Mouse (Mus musculus): ENCODE results near the gene Crocc2. TPM values are rescaled to one million over a fixed set of nuclear protein-coding genes. Genes with fewer than 3 reads are reported as not detected.

The Crocc2 gene
- polyA plus RNA-seq, 1 experiment from 2014 or later = 0.23 TPM

DNA sequence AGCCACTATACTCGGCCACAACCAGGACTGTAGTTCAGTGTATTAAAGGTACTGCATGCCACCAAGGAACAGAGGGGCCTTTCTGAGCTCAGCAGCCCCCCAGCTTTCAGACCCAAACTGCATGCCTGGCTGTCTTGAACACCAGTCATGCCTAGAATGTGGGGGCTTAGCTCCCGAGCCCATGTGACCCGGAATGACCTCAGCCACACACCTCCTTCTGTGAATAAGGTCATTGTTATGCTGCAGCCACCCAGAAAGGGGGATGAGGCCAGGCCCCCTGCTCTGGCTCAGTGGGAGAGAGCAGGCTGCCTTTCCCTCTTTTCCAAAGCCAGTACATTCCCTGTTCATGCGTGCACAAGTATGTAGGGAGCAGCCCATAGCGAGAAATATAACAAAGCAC lies 46.1 kb downstream of the Crocc2 start:
- Histone ChIP-seq H3K4me1 (ENCODE audit: control insufficient read depth, insufficient read depth, low read length) (peaks cover 26% of the 10 kb centered on the region), H3K9ac (replicated peaks; ENCODE audit: low read depth, low read length) (no peak overlapping the region), H3K4me2 (replicated peaks; ENCODE audit: low read depth, low read length) (no peak overlapping the region), H3K4me3 (ENCODE audit: low read depth, low read length) (no peak overlapping the region), H3K36me3 (ENCODE audit: control insufficient read depth, insufficient read depth, low read length) (no peaks in the 10 kb centered on the region), H3K27me3 (ENCODE audit: control insufficient read depth, insufficient read depth, low read length) (no peaks in the 10 kb centered on the region), H3K9me3 (ENCODE audit: control insufficient read depth, low read depth, low read length) (no peaks in the 10 kb centered on the region), H3K27ac (ENCODE audit: low read length) (no peak overlapping the region)
- 61% methylated on average over 5 of the region's 5 CpGs for WGBS
- ATAC-seq (ENCODE audit: insufficient number of reproducible peaks, insufficient read depth, low FRiP score, low read depth) = no peak

DNA sequence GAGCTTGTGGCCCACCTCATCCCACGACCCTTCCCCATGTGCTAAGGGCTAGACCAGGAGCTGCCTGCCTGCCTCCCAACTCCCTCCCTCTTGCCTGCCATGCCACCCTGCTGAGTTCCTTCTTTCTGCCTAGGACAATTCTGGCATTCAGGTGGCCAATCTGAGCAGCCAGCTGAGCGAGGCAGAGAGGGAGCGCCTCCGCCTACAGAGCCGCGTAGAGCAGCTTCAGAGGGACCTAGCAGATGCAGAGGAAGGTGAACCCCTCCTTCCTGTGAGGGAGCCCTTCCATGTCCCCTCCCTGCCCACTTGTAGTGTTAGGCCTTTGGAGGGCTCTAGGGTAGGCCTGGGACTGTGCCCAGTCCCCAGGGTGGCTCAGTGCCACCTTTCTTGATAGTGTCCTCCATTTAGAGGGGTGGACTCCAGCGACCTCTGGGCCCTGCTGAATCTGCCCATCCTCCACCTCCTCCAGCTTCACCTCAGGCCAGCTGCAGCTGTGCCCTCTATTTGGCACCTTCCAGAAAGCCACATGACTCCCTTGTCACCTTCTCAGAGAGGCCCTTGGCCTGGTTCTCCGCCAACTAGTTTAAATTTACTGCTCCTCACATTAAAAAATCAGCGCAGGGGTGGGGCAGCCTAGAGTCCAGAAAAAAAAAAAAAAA lies 48.4 kb downstream of the Crocc2 start:
- Histone ChIP-seq H3K9me3 (ENCODE audit: control insufficient read depth, low read depth, low read length) (no peaks in the 10 kb centered on the region), H3K27ac (ENCODE audit: low read length) (no peak overlapping the region), H3K9ac (replicated peaks; ENCODE audit: low read depth, low read length) (no peak overlapping the region), H3K36me3 (ENCODE audit: control insufficient read depth, insufficient read depth, low read length) (no peaks in the 10 kb centered on the region), H3K4me3 (ENCODE audit: low read depth, low read length) (no peak overlapping the region), H3K4me2 (replicated peaks; ENCODE audit: low read depth, low read length) (no peak overlapping the region), H3K4me1 (ENCODE audit: control insufficient read depth, insufficient read depth, low read length) (peaks cover 4% of the 10 kb centered on the region; the same call in 1 of the 2 replicates), H3K27me3 (ENCODE audit: control insufficient read depth, insufficient read depth, low read length) (no peaks in the 10 kb centered on the region)
- ATAC-seq (ENCODE audit: insufficient number of reproducible peaks, insufficient read depth, low FRiP score, low read depth) = no peak
- WGBS = 79% methylated on average over 9 of the region's 9 CpGs

GRCm38 (mm10) chr1:93217530-93217929 lies 49.0 kb downstream of the Crocc2 start:
- no peaks in the 10 kb centered on the region for H3K27me3 ChIP-seq (ENCODE audit: control insufficient read depth, insufficient read depth, low read length)
- H3K4me2 ChIP-seq (replicated peaks; ENCODE audit: low read depth, low read length) = no peak overlapping the region
- 63% methylated on average over 7 of the region's 7 CpGs for WGBS
- H3K9ac ChIP-seq (replicated peaks; ENCODE audit: low read depth, low read length) = no peak overlapping the region
- H3K36me3 ChIP-seq (ENCODE audit: control insufficient read depth, insufficient read depth, low read length) = no peaks in the 10 kb centered on the region
- no peaks in the 10 kb centered on the region for H3K9me3 ChIP-seq (ENCODE audit: control insufficient read depth, low read depth, low read length)
- no peak overlapping the region for H3K27ac ChIP-seq (ENCODE audit: low read length)
- no peaks in the 10 kb centered on the region for H3K4me1 ChIP-seq (ENCODE audit: control insufficient read depth, insufficient read depth, low read length)
- no peak for ATAC-seq (ENCODE audit: insufficient number of reproducible peaks, insufficient read depth, low FRiP score, low read depth)
- H3K4me3 ChIP-seq (ENCODE audit: low read depth, low read length) = no peak overlapping the region

GRCm38 (mm10) chr1:93220776-93221175 lies 52.3 kb downstream of the Crocc2 start:
- no peak overlapping the region for H3K9ac ChIP-seq (replicated peaks; ENCODE audit: low read depth, low read length)
- H3K4me3 ChIP-seq (ENCODE audit: low read depth, low read length) = no peak overlapping the region
- no peak overlapping the region for H3K4me2 ChIP-seq (replicated peaks; ENCODE audit: low read depth, low read length)
- ATAC-seq (ENCODE audit: insufficient number of reproducible peaks, insufficient read depth, low FRiP score, low read depth) = no peak
- no peak overlapping the region for H3K27ac ChIP-seq (ENCODE audit: low read length)
- no peaks in the 10 kb centered on the region for H3K27me3 ChIP-seq (ENCODE audit: control insufficient read depth, insufficient read depth, low read length)
- H3K9me3 ChIP-seq (ENCODE audit: control insufficient read depth, low read depth, low read length) = no peaks in the 10 kb centered on the region
- H3K36me3 ChIP-seq (ENCODE audit: control insufficient read depth, insufficient read depth, low read length) = no peaks in the 10 kb centered on the region
- 75% methylated on average over 7 of the region's 7 CpGs for WGBS
- H3K4me1 ChIP-seq (ENCODE audit: control insufficient read depth, insufficient read depth, low read length) = 0 out of 2 replicates have a peak, but pooled peaks cover 7% of the 10 kb centered on the region

DNA sequence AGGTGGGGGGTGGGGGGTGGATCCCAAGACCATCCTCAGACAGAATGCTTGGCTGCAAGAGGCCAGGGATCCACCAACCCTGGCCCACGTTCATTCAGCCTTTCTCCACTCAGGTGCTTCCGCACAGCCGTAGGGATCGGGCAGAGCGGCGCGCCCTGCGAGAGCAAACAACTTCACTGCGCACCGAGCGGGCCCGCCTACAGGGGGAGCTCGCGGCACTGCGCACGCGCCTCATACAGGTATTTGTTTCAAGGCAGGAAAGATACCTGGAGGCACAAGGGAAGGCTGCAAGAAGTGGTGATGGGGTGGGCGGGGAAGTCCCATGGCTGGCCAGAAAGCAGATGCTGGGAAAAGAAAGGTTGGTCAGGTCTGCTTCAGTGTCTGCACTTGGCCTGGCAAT lies 55.4 kb downstream of the Crocc2 start:
- Histone ChIP-seq H3K4me1 (ENCODE audit: control insufficient read depth, insufficient read depth, low read length) (0 out of 2 replicates have a peak, but pooled peaks cover 7% of the 10 kb centered on the region), H3K9ac (replicated peaks; ENCODE audit: low read depth, low read length) (no peak overlapping the region), H3K9me3 (ENCODE audit: control insufficient read depth, low read depth, low read length) (no peaks in the 10 kb centered on the region), H3K4me3 (ENCODE audit: low read depth, low read length) (no peak overlapping the region), H3K4me2 (replicated peaks; ENCODE audit: low read depth, low read length) (no peak overlapping the region), H3K27ac (ENCODE audit: low read length) (no peak overlapping the region), H3K27me3 (ENCODE audit: control insufficient read depth, insufficient read depth, low read length) (no peaks in the 10 kb centered on the region), H3K36me3 (ENCODE audit: control insufficient read depth, insufficient read depth, low read length) (no peaks in the 10 kb centered on the region)
- 17% methylated on average over 18 of the region's 18 CpGs for WGBS
- peak; percentile 48 for ATAC-seq (ENCODE audit: insufficient number of reproducible peaks, insufficient read depth, low FRiP score, low read depth)

- Histone ChIP-seq H3K9ac (replicated peaks; ENCODE audit: low read depth, low read length) (no peak overlapping the region), H3K4me2 (replicated peaks; ENCODE audit: low read depth, low read length) (no peak overlapping the region), H3K36me3 (ENCODE audit: control insufficient read depth, insufficient read depth, low read length) (no peaks in the 10 kb centered on the region), H3K4me3 (ENCODE audit: low read depth, low read length) (no peak overlapping the region), H3K27ac (ENCODE audit: low read length) (no peak overlapping the region), H3K4me1 (ENCODE audit: control insufficient read depth, insufficient read depth, low read length) (0 out of 2 replicates have a peak, but pooled peaks cover 7% of the 10 kb centered on the region), H3K27me3 (ENCODE audit: control insufficient read depth, insufficient read depth, low read length) (no peaks in the 10 kb centered on the region), H3K9me3 (ENCODE audit: control insufficient read depth, low read depth, low read length) (no peaks in the 10 kb centered on the region)
- no peak for ATAC-seq (ENCODE audit: insufficient number of reproducible peaks, insufficient read depth, low FRiP score, low read depth)
- 33% methylated on average over 4 of the region's 4 CpGs for WGBS
Observed at GRCm38 (mm10) chr1:93225226-93225625, 56.7 kb downstream of the Crocc2 start.

GRCm38 (mm10) chr1:93225731-93226520 lies 57.4 kb downstream of the Crocc2 start:
- no peak overlapping the region for H3K9ac ChIP-seq (replicated peaks; ENCODE audit: low read depth, low read length)
- no peak overlapping the region for H3K27ac ChIP-seq (ENCODE audit: low read length)
- H3K36me3 ChIP-seq (ENCODE audit: control insufficient read depth, insufficient read depth, low read length) = no peaks in the 10 kb centered on the region
- no peak overlapping the region for H3K4me2 ChIP-seq (replicated peaks; ENCODE audit: low read depth, low read length)
- no peak for ATAC-seq (ENCODE audit: insufficient number of reproducible peaks, insufficient read depth, low FRiP score, low read depth)
- WGBS = 82% methylated on average over 5 of the region's 5 CpGs
- H3K4me3 ChIP-seq (ENCODE audit: low read depth, low read length) = no peak overlapping the region
- 0 out of 2 replicates have a peak, but pooled peaks cover 7% of the 10 kb centered on the region for H3K4me1 ChIP-seq (ENCODE audit: control insufficient read depth, insufficient read depth, low read length)
- no peaks in the 10 kb centered on the region for H3K9me3 ChIP-seq (ENCODE audit: control insufficient read depth, low read depth, low read length)
- H3K27me3 ChIP-seq (ENCODE audit: control insufficient read depth, insufficient read depth, low read length) = no peaks in the 10 kb centered on the region

- Histone ChIP-seq H3K27ac (ENCODE audit: low read length) (no peak overlapping the region), H3K9me3 (ENCODE audit: control insufficient read depth, low read depth, low read length) (no peaks in the 10 kb centered on the region), H3K4me3 (ENCODE audit: low read depth, low read length) (no peak overlapping the region), H3K4me1 (ENCODE audit: control insufficient read depth, insufficient read depth, low read length) (0 out of 2 replicates have a peak, but pooled peaks cover 7% of the 10 kb centered on the region), H3K36me3 (ENCODE audit: control insufficient read depth, insufficient read depth, low read length) (no peaks in the 10 kb centered on the region), H3K4me2 (replicated peaks; ENCODE audit: low read depth, low read length) (no peak overlapping the region), H3K27me3 (ENCODE audit: control insufficient read depth, insufficient read depth, low read length) (no peaks in the 10 kb centered on the region), H3K9ac (replicated peaks; ENCODE audit: low read depth, low read length) (no peak overlapping the region)
- no peak for ATAC-seq (ENCODE audit: insufficient number of reproducible peaks, insufficient read depth, low FRiP score, low read depth)
- WGBS = 68% methylated on average over 7 of the region's 7 CpGs
Observed at GRCm38 (mm10) chr1:93227303-93227975, 58.9 kb downstream of the Crocc2 start.
